Mouse (Mus musculus) layer of hippocampus, postnatal 14 days (tissue): Measurements from ENCODE around the gene Ggta1. TPM values are rescaled to one million over a fixed set of nuclear protein-coding genes. Genes with fewer than 3 reads are reported as not detected.

ENCODE experiments used
- DNase-seq, 2 experiments: peaks; one replicate each; pipeline ENCODE4 v3.0.0; 2021 to 2022; ENCODE audit warnings: low spot score in 2 of 2, mixed read lengths in 1 of 2
- total RNA-seq, 2 experiments: library from RNA; stranded (reverse); gene quantifications; 2 replicates each; pipeline ENCODE4 v1.2.3; 2021

The Ggta1 gene
- total RNA-seq, 2 experiments from 2014 or later, result 2.8 to 3.8 TPM

DNA sequence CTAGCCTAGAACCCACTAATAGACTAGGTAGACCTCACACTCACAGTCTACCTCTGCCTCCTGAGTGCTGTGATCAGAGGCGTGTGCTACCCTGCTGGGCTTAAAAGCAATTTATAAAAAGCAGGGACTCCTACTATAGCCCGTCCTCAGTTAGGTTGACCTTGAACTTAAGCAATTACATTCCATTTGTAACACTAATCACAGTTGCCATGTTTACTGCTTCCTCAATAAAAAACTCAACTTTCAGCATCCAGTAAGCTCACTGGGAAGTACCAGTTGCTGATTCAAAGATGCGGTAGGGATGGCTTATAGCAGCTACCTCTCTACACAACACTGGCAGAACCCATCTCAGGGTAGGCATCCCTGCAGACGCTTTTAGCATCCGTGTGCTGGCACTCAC, 19.7 kb downstream of the Ggta1 start:
- DNase-seq, result no peak

DNA sequence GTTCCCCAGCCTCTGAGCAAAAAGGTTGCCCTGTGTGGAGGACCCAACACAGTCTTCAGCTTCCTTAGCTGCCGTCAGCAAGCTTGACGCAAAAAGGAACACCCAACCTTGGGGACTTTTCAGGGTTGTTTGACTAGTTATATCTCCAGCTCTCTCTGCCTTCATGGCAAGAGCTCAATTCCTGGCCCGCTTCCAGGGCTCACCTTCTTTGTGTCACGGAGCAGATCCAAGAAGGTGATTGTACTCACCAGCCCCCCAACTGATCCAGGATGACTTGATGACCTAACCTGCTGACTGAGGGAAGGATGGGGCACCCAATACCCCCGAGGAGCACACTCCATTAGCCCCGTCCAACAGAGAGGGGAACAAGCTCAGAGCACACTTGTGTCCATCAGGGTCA, 21.0 kb downstream of the Ggta1 start:
- DNase-seq, result peak in 1 of 2 experiments; percentile 6

DNA sequence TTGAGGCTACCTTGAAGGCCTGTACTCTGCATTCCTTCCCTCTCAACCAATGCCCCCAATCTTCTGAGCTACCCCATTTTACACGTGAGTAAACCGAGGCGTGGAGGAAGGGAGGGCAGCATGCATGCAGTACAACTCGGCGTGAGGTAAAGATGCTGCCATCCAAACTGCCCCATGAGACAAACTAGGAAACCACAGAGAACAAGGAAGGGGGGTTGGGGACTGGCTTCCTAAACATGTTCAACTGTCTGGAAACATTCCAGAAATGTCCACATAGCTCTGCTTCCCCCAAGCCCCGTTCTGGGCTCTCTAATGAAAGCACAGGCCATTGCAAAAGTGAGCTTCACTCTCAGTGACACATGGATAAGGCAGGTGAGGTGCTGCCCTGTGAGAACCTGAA, 21.6 kb downstream of the Ggta1 start:
- DNase-seq, result peak in 1 of 2 experiments; percentile 6

DNA sequence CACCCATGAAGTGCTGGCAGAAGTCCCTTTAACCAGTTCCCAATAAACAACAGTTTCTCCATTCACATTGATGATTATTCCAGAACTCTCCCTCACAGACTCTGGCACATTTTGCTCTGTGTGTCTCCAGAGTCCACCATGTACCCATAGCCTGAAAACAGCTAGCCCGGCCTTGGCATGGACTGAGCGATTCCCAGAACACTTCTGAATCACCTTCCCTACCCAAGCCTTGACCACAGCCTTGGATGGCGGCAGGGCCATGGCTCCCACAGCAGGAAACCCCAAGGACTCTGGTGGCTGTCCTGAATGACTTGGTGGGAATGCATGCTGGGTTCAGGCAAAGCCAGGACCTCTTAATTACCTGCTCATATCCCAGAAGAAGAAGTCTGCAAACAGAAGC, 22.6 kb downstream of the Ggta1 start:
- DNase-seq, result no peak

DNA sequence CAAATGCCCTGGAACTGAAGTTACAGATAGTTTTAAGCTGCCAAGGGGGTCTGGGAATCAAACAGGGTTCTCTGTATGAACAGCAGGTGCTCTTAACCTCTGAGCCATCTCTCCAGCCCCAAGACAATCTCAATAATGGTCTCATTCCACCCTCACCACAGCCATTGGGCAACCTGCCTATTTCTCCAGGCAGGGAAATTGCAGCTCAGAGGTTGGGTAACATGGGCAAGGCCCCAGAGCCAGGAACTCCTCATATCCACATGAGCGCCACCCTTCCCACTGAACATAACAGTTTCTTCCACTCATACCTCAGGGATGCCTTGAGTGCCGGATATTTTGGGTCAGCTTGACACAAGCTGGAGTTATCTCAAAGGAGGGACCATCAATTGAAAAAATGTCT, 25.2 kb downstream of the Ggta1 start:
- no peak for DNase-seq

DNA sequence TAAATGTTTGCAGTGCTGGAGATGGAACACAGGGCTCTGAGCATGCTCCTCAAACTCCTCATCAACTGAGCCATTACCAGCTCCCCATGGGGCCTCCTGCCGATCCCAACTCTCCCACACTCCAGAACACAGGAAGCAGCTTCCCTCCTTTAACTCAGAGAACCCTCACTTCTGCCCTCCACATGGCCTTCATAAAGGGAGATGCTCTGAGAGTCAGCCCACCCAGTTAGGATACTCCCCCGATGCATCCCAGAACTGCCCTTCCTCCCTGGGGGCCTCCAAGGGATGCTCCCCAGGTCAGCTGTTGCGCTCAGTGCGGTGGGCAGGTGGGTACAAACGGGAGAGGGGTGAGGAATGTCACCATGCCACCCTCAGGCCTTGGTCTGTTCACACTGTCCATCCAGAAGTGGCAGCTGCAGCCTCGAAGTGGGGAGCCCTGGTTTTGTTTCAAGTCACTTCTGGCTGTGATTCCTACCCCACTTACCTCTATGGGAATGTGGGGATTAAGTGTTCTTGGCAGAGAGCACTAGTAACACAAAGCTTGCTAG, 28.4 kb downstream of the Ggta1 start:
- no peak for DNase-seq

DNA sequence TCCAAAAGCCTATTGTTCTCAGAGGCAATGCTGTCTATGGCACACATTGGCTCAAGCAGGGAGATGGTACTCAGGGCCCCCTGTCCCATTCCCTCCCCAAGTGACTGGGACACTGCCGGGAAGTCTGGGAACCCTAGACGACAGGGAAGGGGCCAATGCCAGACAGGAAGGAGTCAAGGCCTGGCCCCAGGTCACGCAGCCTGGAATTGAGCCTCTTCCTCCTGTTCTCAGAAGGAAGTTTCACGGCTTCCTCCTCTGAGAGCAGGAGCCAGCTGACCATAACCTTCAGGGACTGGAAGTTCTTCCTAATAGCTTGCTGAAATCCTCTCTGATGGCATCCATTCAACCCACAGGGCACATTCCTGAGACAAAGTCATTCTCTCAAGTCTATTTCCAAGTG, 29.6 kb downstream of the Ggta1 start:
- DNase-seq, result no peak

DNA sequence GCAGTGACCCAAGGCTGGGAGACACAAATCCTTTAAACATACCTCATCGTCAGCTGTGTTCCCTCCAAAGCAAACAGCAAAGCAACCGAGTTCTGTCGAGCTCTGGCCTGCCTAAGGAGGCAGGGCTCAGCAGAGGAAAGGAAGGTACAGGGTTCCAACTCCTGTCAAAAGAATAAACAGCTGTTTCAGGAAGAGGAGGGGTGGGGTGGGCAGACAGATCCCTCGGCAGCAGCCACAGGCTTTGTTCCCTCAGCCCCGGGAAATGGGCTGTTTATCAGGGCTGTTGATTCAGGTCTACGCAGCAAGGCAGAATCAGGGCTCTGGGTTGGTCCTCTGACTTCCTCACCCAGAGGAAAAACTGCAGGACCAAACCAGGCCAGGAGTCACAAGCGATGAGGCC, 30.6 kb downstream of the Ggta1 start:
- DNase-seq, result no peak

DNA sequence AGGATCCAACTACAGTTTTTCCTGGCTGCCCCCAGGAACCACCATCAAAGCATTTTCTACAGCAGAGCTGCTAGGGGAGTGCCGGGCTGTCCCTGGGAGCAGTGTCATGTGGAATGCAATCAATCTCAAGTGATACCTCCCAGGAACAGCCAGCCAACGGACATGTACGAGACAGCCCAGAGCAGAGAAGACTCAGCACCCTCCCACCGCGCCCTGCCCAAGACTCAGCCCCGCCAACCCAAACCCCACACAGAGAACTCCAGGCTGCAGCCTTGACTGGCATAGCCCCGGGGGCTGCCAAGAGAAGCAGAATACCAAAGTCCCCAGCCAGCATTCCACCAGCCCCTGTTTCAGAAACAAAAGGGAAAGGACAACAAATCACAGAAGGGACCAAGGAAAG, 31.0 kb downstream of the Ggta1 start:
- no peak for DNase-seq

DNA sequence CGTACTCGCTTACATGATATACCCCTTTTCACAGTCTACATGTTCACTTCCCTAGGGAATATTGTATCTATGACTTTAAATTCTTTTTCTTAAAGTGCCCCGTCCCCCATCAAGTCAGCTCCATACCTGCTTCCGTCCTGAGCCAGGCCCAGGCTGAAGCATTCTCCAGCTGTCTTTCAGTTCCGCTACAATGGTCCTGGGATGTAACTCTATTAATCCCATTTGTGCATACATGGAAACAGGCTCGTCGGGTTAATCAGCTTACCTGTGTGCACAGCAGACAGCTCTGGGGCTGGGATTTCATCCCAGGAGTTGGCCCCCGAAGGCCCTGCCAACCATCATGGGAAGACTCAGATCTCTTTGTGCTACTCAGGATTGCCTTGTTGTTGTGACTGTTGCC, 32.2 kb downstream of the Ggta1 start:
- DNase-seq, result no peak

DNA sequence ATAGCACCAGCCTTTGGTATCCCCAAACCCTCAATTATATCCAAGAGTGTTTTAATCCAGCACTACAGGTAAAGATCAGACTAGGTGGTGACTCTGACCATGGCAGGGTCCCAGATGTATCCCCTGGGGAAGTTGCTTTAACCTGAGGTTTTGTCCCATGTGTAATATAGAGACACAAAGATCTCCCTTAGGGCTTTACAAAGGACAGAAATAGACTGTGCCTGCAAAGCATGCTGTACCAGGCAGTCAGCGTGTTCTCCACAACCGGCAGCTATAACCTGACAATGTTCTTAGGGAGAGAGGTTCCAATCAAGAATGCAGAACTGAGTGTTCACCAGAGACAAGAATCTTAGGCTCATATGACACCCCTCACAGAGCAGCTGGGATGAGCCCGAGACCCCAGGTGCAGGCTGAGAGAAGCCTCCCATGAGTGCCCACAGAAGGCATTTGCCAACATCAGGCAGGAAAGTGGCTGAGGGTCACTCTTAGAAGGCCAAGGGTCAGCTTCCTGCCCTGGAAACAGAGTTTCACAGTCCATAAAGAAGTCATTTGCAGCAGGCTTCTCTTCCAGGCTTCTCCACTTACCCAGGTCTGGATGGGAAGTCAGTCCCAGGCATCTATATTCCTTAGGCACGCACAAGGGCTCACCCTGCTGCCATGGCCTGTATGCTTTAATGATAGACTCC, 34.3 kb downstream of the Ggta1 start:
- DNase-seq, result no peak

DNA sequence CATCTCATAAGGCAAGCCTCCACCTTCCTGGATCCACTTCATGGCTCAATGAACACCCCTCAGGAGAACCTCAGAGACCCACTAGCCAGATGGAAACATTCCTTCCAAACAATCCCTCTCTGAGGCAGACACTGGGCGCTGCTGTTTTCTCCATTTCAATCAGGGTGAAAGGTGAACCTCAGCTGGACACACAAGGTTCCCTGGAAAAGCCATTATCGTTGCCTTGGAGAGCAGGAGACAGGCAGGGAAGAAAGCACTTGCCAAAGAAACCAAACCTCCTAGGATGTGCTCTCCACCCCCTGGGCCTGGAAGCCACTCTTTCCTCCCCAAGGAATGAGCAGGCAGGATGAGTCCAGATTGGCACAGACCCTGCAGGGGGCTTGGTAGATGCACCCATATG, 35.5 kb downstream of the Ggta1 start:
- DNase-seq, result no peak

DNA sequence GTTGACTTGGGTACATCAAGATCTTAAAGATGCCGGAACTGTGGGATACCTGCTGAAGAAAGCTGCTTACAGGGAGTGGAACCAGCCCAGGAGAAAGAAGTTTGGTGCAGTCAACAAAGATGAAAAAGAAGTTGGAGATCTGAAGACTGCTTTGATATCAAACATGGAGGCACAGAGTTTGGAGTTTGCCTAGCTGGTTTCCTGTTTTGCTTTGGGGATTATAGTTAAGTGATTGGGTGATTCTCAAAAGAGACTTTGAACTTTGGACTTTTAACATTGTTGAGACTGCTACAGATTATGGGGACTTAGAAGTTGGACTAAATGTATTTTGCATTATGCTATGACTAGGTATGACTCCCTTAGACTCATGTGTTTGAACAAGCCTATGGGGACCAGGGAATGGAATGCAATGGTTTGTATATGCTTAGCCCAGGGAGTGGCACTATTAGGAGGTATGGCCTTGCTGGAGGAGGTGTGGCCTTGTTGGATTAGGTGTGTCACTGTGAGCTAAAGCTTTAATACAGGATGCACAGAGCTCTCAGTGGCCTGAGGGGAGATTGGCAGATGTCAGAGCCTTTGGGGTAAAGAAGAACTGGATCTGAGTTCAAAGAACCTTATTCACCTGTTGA, 39.2 kb downstream of the Ggta1 start:
- DNase-seq, result no peak

DNA sequence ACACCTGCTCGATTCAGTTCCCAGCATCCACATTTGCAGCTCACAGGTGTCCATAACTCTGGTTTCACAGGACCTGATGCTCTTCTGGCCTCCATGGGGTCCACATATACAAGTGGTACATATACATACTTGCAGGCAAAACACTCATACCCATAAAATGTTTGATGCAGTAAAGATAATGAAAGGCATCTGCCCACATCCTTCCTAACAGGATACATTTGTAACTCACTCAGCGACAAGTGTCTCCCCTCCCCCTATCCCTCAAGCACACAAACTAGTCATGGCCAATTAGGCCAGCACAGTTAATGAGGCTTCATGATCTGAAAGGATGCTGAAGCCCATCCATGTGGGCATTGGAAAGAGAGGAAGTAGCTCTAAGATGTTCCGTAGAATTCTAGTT, 40.6 kb downstream of the Ggta1 start:
- no peak for DNase-seq

DNA sequence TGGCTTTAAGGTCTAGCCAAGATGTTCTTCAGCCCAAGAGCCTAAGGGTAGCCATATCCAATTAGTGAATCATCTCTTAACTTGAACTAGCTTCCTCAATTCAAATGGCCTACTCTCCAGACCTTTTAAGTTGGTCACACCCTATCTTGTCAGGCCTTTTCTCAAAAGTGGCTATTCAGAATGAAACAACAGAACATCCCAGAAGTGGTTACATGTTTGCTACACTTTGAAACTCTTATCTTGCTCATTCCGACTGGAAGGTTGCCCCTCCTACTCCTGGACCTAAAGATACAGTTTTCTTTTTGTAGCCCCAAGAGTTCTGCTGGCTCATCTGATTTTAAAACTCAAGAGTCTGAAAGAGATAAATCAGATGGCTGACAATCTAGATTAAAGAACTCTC, 42.4 kb downstream of the Ggta1 start:
- DNase-seq, result no peak

DNA sequence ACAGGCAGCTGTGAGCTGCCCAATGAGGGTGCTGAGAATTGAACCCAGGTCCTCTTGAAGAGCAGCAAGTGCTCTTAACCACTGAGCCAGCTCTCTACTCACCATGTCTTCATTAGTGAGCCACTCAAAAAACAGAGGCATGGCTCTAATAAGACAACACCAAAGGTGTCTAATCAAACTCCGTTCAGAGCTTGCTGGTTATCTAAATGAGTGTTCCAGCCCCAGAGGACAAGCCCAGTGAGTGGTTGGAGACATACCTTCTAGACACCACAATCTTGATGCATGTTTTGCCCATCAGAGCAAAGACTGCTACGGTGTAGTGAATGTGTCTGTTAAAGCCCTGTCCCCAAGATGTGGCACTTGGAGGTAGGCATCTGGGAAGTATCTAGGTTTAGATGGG, 43.4 kb downstream of the Ggta1 start:
- no peak for DNase-seq

DNA sequence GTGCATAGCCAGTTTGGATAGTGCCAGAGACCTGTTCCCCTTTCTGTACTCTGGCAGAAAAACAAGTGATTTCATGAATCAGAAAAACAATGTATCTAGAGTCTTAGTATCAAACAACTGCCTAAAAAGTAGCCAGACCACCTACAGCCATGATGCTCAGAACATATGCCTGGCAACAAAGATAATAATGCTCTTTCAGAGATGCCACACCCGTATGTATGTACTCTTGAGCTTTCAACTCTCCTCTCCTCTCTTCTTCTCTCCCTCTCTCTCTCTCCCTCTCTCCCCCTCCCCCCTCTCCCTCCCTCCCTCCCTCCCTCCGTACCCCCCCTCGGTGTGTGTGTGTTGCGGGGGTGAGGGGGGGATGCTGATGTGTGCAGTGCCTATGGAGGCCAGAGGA, 43.8 kb downstream of the Ggta1 start:
- DNase-seq, result no peak

DNA sequence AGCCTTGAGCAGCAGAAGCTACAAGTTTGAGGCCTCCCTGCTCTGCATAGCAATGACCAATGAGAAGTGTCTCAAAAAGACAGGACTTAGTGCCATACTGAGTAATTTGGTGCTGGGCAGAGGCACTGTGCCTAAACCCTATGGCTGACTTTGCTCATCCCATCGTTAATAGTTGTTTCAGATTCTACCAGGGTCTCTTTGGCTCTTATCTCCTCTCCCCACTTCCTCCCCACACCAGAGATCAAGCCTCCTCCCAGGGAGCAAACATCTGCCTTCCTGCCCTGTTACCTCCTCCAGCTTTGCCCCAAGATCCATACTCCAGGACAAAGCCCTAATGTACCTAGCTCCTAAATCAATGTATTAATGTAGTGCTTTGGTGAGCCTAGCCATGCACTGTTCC, 45.8 kb downstream of the Ggta1 start:
- DNase-seq, result no peak

DNA sequence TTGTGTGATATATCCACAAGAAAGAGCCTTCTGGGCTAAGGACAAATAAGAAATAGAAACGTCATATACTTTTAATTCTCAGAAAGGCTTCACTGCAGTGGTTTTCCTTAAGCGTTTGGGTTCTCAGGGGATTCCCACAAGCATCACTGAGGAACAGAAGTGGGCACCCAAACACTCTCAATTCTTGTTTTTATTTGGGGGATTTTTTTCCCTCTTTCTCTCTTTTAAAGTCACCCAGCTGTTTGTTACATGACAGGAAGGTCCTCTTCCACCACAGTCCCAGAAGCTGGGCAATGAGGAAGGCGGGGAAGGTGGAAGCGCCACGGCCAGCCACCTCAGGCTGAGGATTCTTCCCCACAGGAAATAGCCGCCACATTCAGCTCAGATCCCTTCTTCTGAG, 46.6 kb downstream of the Ggta1 start:
- no peak for DNase-seq

DNA sequence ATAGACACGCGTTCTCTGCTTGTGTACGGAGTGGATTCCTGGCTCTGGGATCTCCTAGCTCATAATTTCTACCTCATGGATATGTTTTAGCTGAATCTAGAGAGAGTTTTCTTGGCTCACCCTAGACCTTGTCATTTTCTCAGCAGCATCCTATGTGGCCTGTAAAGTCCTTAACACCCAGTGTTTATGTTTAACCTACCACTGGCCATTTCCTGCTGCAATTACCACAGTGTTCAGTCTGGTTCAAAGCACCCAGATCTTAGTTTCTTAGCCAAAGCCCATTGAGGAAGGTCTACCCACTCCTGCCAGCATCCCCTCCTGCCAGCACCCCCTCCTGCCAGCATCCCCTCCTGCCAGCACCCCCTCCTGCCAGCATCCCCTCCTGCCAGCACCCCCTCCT, 50.2 kb downstream of the Ggta1 start:
- no peak for DNase-seq

DNA sequence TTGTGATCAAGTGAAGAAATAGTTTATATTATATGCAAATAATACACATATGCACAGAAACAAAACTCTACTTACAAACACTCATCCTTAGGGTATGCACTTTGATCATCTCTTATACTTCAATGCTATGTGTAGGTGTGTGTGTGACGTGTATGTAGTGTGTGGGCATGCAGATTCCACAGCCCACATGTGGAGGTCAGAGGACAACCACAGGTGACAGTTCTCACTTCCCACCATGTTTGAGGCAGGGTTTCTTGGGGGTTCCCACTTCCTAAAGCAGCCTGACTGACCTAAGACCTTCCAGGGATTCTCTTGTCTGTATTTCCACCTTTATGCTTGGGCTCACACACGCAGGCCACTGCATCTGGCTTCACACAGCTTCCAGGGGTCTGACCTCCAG, 50.8 kb downstream of the Ggta1 start:
- DNase-seq, result no peak

DNA sequence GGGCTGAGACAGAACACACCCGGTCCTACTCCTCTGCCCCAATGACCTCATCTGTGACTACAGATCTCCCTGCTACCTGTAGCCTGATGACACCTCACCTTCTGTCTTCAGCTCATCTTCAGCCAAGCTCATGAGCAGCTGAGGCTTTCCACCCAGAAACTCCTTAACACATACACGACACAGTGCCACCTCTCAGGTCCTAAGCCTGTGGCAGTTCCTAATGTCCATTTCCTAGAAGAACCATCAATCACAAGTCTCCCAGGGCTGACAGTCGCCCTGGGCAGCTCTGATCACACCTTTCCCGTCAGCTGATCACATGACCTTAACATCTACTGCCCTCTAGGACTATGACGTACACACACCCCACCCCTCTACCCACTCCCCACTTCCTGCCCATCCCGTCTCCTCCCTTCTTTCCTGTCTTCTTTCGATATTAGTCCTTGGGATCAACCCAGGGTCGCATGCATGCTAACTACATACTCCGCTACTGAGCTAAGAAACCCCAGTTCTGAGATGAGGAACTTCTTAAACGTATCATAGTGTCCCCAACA, 51.3 kb downstream of the Ggta1 start:
- no peak for DNase-seq

DNA sequence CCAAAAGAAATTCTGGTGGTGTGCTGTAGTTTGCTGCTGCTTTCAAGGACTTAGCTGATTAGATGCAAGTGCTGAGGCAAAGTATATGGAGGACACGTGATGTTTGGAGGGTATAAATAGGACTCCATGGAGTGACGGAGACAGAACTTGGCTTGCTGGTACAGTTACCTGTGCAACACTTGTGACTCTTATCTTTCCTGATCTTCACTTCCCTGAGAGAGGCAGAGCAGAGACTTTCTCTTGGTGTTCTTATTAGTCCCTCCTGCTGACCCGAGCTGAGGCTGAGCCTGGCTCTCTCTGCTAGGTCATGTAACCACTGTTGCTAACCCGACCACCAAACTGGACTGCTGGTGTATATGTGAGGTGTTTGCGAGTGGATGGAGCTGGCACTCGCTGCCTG, 53.6 kb downstream of the Ggta1 start:
- DNase-seq, result no peak
